Mouse (Mus musculus): ENCODE measurements at regions not wholly inside any gene's neighbourhood (a gene's known extent, or its start where the extent isn't known, plus 50 kb on each side); places are given as distances from the start of the nearest gene placed in this dataset.

- H3K9ac ChIP-seq: no peak overlapping the region
- H3K4me1 ChIP-seq (ENCODE audit: insufficient read depth): no peaks in the 10 kb centered on the region
- no peak for TF ChIP-seq CTCF (IDR thresholded peaks at IDR 0.05; ENCODE audit: low read depth)
- H3K4me3 ChIP-seq (ENCODE audit: low read depth, low read length): no peak overlapping the region
- H3K9me3 ChIP-seq (ENCODE audit: low read length): no peaks in the 10 kb centered on the region
- 88% methylated on average over 4 of the region's 4 CpGs for WGBS
- ATAC-seq: no peak
- no peak overlapping the region for H3K4me2 ChIP-seq (ENCODE audit: low read depth)
- no peaks in the 10 kb centered on the region for H3K27me3 ChIP-seq (ENCODE audit: insufficient read depth, low read length)
- no peak overlapping the region for H3K27ac ChIP-seq (ENCODE audit: low read depth, low read length)
- no peak for DNase-seq
- H3K36me3 ChIP-seq (ENCODE audit: insufficient read depth): no peaks in the 10 kb centered on the region
These were observed 470.5 kb downstream of the Rps24 start for GRCm38 (mm10) chr14:24957392-24957791.

- no peak for DNase-seq
- no peak for TF ChIP-seq CTCF (IDR thresholded peaks at IDR 0.05; ENCODE audit: low read depth)
- ATAC-seq: no peak
- Histone ChIP-seq H3K27me3 (ENCODE audit: insufficient read depth, low read length) (no peaks in the 10 kb centered on the region), H3K9me3 (ENCODE audit: low read length) (no peaks in the 10 kb centered on the region), H3K4me3 (ENCODE audit: low read depth, low read length) (no peak overlapping the region), H3K27ac (ENCODE audit: low read depth, low read length) (no peak overlapping the region), H3K9ac (no peak overlapping the region), H3K4me2 (ENCODE audit: low read depth) (no peak overlapping the region), H3K4me1 (ENCODE audit: insufficient read depth) (no peaks in the 10 kb centered on the region), H3K36me3 (ENCODE audit: insufficient read depth) (no peaks in the 10 kb centered on the region)
- WGBS: 76% methylated on average over 4 of the region's 4 CpGs
These were observed 471.9 kb downstream of the Rps24 start for GRCm38 (mm10) chr14:24958821-24959220.

- ATAC-seq: no peak
- no peaks in the 10 kb centered on the region for H3K27me3 ChIP-seq (ENCODE audit: insufficient read depth, low read length)
These were observed 472.5 kb downstream of the Rps24 start for GRCm38 (mm10) chr14:24959401-24959800.

GRCm38 (mm10) chr14:24960082-24960482, 473.2 kb downstream of the Rps24 start:
- no peaks in the 10 kb centered on the region for H3K4me1 ChIP-seq (ENCODE audit: insufficient read depth)
- no peak overlapping the region for H3K4me3 ChIP-seq (ENCODE audit: low read depth, low read length)
- 23% methylated on average over 5 of the region's 5 CpGs for WGBS
- ATAC-seq: peak; percentile 94
- no peak overlapping the region for H3K9ac ChIP-seq
- H3K27ac ChIP-seq (ENCODE audit: low read depth, low read length): peak overlapping the region; percentile 50
- H3K9me3 ChIP-seq (ENCODE audit: low read length): no peaks in the 10 kb centered on the region
- no peaks in the 10 kb centered on the region for H3K36me3 ChIP-seq (ENCODE audit: insufficient read depth)
- no peak for TF ChIP-seq CTCF (IDR thresholded peaks at IDR 0.05; ENCODE audit: low read depth)
- no peak overlapping the region for H3K4me2 ChIP-seq (ENCODE audit: low read depth)
- peak; percentile 62 for DNase-seq
- no peaks in the 10 kb centered on the region for H3K27me3 ChIP-seq (ENCODE audit: insufficient read depth, low read length)

More at GRCm38 (mm10) chr14:24959401-24959800, 472.5 kb downstream of the Rps24 start:
- 0 out of 2 replicates have a peak overlapping the region, but pooled peaks have one; percentile 50 for H3K27ac ChIP-seq (ENCODE audit: low read depth, low read length)
- H3K4me2 ChIP-seq (ENCODE audit: low read depth): no peak overlapping the region
- H3K4me1 ChIP-seq (ENCODE audit: insufficient read depth): no peaks in the 10 kb centered on the region
- no peak overlapping the region for H3K9ac ChIP-seq
- H3K4me3 ChIP-seq (ENCODE audit: low read depth, low read length): no peak overlapping the region
- no peak for DNase-seq
- no peaks in the 10 kb centered on the region for H3K36me3 ChIP-seq (ENCODE audit: insufficient read depth)
- TF ChIP-seq CTCF (IDR thresholded peaks at IDR 0.05; ENCODE audit: low read depth): no peak
- H3K9me3 ChIP-seq (ENCODE audit: low read length): no peaks in the 10 kb centered on the region
- WGBS: 67% methylated on average over 1 of the region's 1 CpGs

GRCm38 (mm10) chr14:24960875-24961274, 473.9 kb downstream of the Rps24 start:
- H3K4me1 ChIP-seq (ENCODE audit: insufficient read depth): no peaks in the 10 kb centered on the region
- H3K9ac ChIP-seq: no peak overlapping the region
- H3K36me3 ChIP-seq (ENCODE audit: insufficient read depth): no peaks in the 10 kb centered on the region
- 61% methylated on average over 3 of the region's 3 CpGs for WGBS
- H3K9me3 ChIP-seq (ENCODE audit: low read length): no peaks in the 10 kb centered on the region
- no peak overlapping the region; the same call in 1 of the 2 replicates for H3K27ac ChIP-seq (ENCODE audit: low read depth, low read length)
- no peak overlapping the region for H3K4me2 ChIP-seq (ENCODE audit: low read depth)
- ATAC-seq (no peak), DNase-seq (no peak)
- no peak for TF ChIP-seq CTCF (IDR thresholded peaks at IDR 0.05; ENCODE audit: low read depth)
- H3K27me3 ChIP-seq (ENCODE audit: insufficient read depth, low read length): no peaks in the 10 kb centered on the region
- no peak overlapping the region for H3K4me3 ChIP-seq (ENCODE audit: low read depth, low read length)

- Histone ChIP-seq H3K4me3 (ENCODE audit: low read depth, low read length) (no peak overlapping the region), H3K36me3 (ENCODE audit: insufficient read depth) (no peaks in the 10 kb centered on the region), H3K9me3 (ENCODE audit: low read length) (no peaks in the 10 kb centered on the region), H3K9ac (no peak overlapping the region), H3K4me1 (ENCODE audit: insufficient read depth) (no peaks in the 10 kb centered on the region), H3K27ac (ENCODE audit: low read depth, low read length) (no peak overlapping the region), H3K27me3 (ENCODE audit: insufficient read depth, low read length) (no peaks in the 10 kb centered on the region), H3K4me2 (ENCODE audit: low read depth) (no peak overlapping the region)
- ATAC-seq (no peak), DNase-seq (no peak)
- TF ChIP-seq CTCF (IDR thresholded peaks at IDR 0.05; ENCODE audit: low read depth): no peak
- 86% methylated on average over 3 of the region's 3 CpGs for WGBS
These were observed 474.8 kb downstream of the Rps24 start for GRCm38 (mm10) chr14:24961721-24962120.

GRCm38 (mm10) chr14:24969584-24969983, 482.7 kb downstream of the Rps24 start:
- no peaks in the 10 kb centered on the region; the same call in 1 of the 2 replicates for H3K4me1 ChIP-seq (ENCODE audit: insufficient read depth)
- no peak overlapping the region for H3K27ac ChIP-seq (ENCODE audit: low read depth, low read length)
- no peak overlapping the region for H3K9ac ChIP-seq
- 63% methylated on average over 2 of the region's 2 CpGs for WGBS
- no peak for TF ChIP-seq CTCF (IDR thresholded peaks at IDR 0.05; ENCODE audit: low read depth)
- no peak for ATAC-seq
- no peak overlapping the region for H3K4me2 ChIP-seq (ENCODE audit: low read depth)
- no peaks in the 10 kb centered on the region for H3K36me3 ChIP-seq (ENCODE audit: insufficient read depth)
- no peak for DNase-seq
- no peaks in the 10 kb centered on the region for H3K9me3 ChIP-seq (ENCODE audit: low read length)
- H3K27me3 ChIP-seq (ENCODE audit: insufficient read depth, low read length): no peaks in the 10 kb centered on the region
- no peak overlapping the region for H3K4me3 ChIP-seq (ENCODE audit: low read depth, low read length)

Data from forebrain, postnatal 0 days (tissue).